Mouse (Mus musculus): Measurements from ENCODE around the gene Tlr4.

- TF ChIP-seq CTCF (IDR thresholded peaks at IDR 0.05) (no peak), EP300 (IDR thresholded peaks at IDR 0.05) (no peak)
Observed at GRCm38 (mm10) chr4:66828163-66828668, 832 bp downstream of the Tlr4 start.
